Mouse (Mus musculus) embryo, embryonic 10 days (tissue): Measurements from ENCODE around the gene Fam186b.

Source experiments
- DNase-seq: peaks from one replicate; pipeline ENCODE4 v3.0.0-alpha.2; 2015; ENCODE audit warnings: low spot score

Gene Fam186b

GRCm38 (mm10) chr15:99295484-99295981, at the start of gene Fam186b:
Gene Fam186b, minus strand, starts transcription at chr15:99295888.
- peak; percentile 61 for DNase-seq

DNA sequence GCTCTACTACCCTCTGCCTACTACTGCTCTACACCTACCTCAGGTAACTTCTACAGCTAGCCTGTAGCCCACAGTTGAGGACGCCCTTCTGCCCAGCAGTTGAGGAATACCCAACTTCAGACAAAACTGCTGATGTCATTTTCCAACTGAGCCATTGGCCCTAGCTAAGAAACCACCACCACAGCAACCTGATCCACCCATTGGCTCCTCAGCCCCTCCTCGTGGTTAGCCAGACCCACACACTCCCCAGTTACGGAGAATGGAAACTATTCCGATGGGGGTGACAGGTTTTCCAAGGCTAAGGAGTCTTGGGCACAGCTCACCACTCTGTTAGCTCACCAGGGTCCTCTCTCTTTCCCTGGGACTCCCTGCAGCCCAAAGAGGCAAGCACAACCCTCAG, 49.3 kb upstream of the Fam186b start:
- DNase-seq, result no peak

DNA sequence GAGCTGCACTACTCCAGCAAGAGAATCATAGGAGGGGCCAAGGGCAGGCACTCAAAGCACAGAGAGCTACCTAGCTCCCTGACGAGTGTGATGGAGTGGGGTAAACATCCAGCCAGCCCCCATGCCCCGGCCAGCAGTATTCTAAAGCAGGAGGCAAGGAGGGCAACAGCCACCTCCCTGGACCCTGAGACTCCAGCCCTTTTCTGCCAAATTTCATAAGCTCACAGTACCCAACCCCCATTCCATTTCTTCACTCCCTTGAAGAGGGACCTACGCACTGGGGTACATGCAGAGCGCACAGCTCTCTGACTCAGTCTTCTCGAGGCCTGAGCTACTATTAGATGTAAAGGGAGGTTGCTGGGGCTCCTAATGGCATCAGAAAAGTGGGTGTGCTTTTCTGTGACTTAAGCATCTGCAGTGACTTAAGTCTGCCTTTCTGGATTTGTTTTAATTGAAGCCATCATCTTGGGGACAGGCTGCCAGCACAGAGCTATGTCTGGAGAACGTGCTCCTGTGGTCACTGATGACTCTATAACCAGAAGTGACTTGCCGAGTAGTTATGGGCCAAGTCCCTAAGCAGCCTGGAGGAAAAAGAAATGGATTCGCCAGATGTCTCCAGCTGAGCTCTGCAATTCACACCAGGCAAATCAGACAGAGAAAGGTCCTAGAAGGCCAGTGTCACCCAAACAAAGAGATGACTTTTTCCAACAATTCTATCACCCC, 48.6 kb upstream of the Fam186b start:
- no peak for DNase-seq

GRCm38 (mm10) chr15:99343414-99344147, 47.9 kb upstream of the Fam186b start:
- peak; percentile 32 for DNase-seq

DNA sequence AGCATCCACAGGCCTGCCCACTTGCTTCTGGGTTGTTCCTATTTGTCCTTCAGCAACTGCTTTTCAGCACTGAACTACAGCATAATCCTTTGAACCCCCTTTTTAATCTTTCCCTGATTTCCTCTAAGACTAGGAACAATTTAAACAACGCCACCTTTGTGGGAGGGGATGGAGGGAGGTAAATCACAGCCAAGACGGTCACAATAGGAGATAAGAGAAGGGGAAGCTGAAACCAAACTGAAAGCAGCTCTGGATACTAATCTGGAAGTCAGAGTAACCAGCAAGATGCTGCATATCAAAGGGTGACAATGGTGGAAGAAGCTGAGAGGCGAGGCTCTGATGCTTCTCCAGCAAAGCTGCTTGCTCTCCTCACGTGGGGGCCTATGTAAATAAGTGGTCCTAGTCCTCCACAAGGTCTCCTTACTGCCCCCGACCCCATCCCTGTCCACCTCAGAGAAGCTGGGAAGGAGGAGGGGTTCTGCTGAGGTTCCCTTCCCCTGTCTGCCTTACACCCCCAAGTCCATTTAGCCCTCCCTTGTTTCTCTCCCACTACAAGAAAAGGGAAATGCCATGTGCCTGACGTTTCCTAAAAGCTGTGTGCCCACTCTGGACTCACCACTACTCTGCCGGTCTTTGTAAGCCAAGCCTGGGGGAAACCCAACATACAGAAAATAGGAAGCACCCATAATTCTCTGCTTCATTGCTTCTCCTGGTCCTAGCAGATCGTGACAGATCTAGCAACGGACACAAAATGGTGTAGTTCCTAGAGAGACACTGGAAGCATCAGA, 46.7 kb upstream of the Fam186b start:
- no peak for DNase-seq

GRCm38 (mm10) chr15:99341102-99341501, 45.4 kb upstream of the Fam186b start:
- DNase-seq, result no peak

DNA sequence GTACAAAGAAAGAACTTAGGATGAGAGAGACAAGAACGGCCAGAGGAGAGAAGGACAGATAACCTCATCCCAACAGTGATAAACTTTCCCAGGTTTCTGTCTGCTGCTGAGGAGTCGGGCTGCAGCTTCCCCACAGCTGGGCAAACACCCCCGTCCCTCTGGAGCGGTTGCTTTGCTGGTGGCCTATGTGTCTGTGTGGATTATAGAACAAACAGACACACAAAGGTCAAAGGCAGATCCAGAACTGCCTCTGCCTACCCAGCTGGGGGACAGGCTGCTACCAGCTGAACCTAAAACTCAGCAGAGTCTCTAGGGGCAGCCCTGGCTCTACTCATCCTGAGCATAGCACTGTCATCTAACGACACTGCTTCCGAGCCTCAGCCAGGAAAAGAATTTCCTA, 44.0 kb upstream of the Fam186b start:
- DNase-seq, result no peak

DNA sequence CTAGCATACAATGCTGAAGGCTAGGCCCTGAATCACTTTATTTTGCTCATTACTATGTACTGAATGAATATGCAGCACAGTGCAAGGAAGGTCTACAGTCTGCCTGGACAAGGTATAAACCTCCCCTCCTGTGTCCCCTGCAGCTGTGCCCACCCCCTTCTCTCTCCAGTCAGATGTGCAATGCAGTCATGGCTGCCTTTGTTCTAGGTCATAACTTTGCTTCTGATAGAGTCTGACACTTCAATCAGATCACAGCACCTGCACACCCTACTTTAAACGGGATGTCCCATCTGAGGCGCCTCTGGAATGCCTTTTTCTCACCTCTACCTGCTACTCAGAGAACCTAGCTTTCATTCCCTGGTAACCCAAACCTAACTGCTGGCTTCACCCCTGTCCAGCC, 43.2 kb upstream of the Fam186b start:
- DNase-seq, result no peak

DNA sequence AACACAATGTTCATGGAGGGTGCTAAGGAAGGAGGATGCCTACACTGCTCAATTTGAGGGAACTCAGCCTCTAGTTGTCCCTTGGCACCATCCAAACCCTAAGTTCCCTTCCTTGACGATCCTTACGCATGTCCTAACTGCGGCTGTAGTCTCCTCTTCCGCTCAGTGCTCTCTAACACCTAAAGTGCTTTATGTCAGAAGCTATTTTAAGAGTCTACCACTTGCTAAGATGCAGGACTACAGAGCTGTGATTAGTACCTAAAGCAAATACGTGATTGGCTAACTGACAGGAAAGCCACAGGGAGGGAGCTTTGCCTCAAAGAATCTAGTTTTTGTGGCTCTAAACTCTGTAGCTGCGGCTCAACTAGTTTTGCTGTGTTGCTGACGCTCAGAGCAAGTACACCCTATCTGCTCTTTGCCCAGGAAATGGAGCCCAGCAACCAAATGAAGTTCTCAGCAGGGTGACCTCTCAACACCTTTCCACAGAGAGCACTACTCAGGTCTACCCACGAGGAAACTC, 40.2 kb upstream of the Fam186b start:
- no peak for DNase-seq

DNA sequence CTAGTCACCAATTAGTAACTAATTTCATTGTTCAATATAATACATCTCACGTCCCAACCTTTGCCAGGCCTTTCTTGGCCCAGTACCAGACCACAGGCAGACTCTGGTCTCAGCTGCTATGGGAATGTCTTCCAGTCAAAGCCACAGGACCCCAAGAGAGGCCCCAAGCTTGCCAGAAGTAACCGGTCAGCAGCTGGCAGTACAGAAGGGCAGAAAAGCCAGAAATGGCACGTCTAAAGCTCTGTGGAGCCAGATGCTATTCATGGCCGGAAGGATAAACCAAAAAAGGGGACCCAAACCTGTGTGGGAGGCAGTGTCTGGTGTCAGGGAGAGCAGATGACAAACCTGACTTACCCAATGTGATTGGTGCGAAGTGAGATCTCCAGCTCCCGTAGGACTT, 38.8 kb upstream of the Fam186b start:
- no peak for DNase-seq

- no peak for DNase-seq
Observed at GRCm38 (mm10) chr15:99333676-99334065, 38.0 kb upstream of the Fam186b start.

DNA sequence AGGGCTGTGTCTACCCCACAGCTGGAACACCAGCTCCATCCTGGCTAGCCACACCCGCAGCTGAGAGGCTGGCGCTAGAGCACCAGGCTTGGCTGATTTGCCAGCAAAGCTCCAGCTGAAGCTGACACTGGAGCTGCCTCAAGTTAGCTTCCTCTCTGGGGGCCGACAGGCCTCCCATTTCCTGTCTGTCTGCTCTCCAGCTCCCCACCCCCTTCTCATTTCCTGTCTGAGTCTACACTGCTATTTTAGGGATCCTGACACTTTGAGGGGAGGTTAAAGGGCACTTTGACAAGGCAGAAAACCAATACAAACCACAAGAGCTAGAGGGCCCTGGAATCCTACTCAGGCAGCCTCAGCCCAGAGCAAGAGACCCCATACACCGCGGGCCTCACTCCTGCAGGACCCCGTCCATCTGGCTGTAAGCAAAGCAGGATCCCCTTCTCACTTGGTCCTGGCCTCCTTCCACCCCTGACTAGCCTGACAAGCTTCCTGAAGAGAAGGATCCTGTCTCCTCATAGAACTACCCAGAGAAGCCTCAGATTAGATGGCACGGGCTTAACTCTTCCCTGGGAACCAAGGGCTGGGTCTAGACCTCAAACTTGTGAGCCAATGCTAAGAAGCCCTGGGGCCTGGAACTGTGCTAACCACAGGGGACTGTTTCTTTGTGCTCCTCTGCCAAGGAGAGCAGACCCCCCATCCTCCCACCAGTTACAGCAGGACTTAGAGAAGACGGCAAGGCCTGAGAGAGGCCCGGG, 37.4 kb upstream of the Fam186b start:
- peak; percentile 75 for DNase-seq

GRCm38 (mm10) chr15:99332111-99332510, 36.4 kb upstream of the Fam186b start:
- no peak for DNase-seq

GRCm38 (mm10) chr15:99331341-99331740, 35.7 kb upstream of the Fam186b start:
- peak; percentile 41 for DNase-seq

DNA sequence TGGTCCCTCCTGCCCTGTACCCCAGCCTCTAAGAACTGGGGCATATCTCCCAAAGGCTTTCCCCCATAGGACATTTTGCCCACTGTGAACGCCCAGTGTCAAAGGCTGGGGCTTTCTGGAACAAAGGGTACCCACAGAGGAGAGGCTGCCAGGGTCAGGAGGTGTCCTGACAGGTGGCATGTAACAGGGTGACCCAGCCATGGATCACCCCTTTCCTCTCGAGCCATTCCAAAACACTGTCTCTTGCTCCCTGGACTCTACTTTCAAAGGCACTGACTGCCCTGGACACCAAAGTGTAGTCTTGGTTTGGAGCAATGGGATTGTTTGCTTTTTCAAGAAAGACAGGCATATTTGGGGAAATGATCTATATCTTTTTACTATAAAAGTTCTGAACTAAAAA, 34.6 kb upstream of the Fam186b start:
- no peak for DNase-seq

DNA sequence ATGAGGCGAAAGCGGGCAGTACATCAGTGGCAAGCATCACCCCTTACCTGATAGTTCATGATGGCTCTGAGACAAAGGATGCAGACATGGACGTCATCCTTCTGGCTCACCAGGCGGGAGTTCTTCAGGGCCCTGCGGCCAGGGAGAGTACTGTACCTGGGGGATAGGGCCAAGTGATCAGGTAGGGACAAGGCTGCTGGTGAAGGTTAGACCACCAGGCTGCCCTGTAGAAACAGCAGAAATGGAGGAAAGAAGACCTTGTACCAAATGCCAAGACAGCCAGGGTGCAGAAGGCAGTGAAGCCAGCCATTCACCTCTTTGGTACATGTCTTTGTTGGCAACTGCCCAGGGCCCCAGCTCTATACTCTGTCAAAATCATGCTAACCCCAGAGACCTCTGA, 32.3 kb upstream of the Fam186b start:
- DNase-seq, result no peak

DNA sequence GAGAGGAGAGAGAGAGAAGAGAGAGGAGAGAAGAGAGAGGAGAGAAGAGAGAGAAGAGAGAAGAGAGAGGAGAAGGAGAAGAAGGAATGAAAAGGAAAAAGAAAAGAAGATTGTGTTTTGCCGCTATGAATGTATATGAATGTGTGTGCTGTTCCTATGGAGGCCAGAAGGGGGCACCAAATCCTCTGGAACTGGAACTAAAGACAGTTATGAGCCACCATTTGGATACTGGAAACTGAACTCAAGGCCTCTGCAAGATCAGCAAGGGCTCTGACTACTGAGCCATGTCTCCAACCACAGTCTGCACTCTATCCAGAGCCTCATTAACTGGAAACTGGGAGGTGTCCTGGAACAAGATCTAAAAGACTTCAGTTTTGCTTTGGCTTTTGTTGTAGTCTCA, 31.3 kb upstream of the Fam186b start:
- DNase-seq, result no peak

DNA sequence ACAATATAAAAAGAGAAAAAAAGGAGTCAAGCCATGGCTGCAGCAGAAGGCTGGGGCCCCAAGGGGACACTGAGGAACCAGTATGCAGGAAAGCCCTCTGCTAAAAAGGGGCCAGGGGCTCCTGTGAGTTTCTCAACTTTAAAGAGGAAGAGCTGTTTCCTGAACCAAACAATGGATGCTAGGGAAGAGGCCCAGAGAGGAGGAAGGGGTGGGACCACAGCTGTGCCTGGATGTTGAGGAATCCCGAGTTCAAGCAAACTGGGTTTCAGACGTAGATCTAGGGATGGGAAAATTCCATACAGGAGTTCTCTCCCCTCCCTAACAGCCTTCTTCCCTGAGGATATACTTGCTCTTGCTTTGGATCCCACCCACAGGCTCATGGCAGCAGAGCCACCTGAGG, 30.7 kb upstream of the Fam186b start:
- no peak for DNase-seq

DNA sequence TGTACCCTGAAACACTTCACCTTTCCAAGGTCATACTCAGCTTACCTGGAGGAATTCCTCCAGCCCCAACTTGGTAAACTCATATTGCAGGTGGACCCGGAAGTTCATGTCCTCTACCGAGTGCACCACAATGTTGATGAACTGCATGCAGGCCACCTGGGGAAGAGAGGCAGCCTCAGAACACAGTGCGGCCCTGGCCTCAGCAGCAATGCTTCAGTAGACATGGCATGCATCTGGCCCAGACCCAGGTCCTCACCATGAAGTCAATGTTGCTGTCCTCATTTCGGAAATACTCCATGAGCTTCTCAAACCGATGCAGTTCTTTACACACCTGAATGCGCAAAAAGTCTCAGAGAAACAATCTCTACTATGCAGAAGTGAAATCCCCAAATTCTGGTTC, 29.9 kb upstream of the Fam186b start:
- no peak for DNase-seq

- DNase-seq, result no peak
Observed at GRCm38 (mm10) chr15:99324151-99324550, 28.5 kb upstream of the Fam186b start.

- no peak for DNase-seq
Observed at GRCm38 (mm10) chr15:99320978-99321377, 25.3 kb upstream of the Fam186b start.

DNA sequence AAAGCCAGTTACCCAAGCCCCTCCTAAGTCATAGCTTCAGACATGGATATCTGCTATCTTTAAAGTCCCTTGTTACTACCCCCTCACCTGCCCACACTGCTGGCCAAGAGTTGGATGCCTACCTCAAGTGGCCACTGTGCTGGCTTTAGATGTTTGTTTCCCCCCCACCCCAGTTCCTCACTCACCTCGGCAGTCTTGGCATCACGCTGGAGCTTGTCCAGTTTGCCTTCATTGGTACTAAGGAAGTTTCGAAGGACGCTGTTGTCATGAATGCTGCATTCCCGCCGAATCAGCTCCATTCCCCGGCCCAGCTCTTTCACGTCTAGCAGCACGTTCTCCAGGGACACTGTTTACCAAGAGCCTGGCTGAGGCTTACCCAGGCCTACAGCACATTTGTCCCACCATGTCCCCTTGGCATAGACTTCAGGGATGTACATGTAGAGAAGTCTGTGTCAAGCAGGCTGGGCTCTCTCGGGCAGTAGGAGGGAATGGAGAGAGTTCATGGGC, 24.5 kb upstream of the Fam186b start:
- no peak for DNase-seq
